Mouse (Mus musculus): ENCODE results near the gene Usp6nl. TPM values are rescaled to one million over a fixed set of nuclear protein-coding genes. Genes with fewer than 3 reads are reported as not detected.

Usp6nl gene
- total and polyA plus RNA-seq, 2 experiments from 2014 or later = 7.8 to 16.8 TPM

- ATAC-seq = peak; percentile 91
- peak; percentile 96 for TF ChIP-seq CTCF (IDR thresholded peaks at IDR 0.05; ENCODE audit: low read depth)
- Histone ChIP-seq H3K4me3 (ENCODE audit: low read length) (no peak overlapping the region), H3K9me3 (ENCODE audit: low read length) (no peaks in the 10 kb centered on the region), H3K9ac (replicated peaks; ENCODE audit: low read length) (no peak overlapping the region), H3K27me3 (ENCODE audit: insufficient read depth, low read length) (no peaks in the 10 kb centered on the region), H3K4me2 (ENCODE audit: low read depth, low read length) (no peak overlapping the region), H3K4me1 (ENCODE audit: insufficient read depth, low read length) (no peaks in the 10 kb centered on the region), H3K27ac (no peak overlapping the region), H3K36me3 (ENCODE audit: insufficient read depth, low read length) (no peaks in the 10 kb centered on the region)
- peak; percentile 90 for DNase-seq (ENCODE audit: low spot score)
- WGBS = 28% methylated on average over 10 of the region's 10 CpGs
Observed at GRCm38 (mm10) chr2:6405059-6406033, 82.9 kb downstream of the Usp6nl start.

- WGBS = 76% methylated on average over 1 of the region's 1 CpGs
- ATAC-seq (no peak), DNase-seq (ENCODE audit: low spot score) (no peak)
- no peaks in the 10 kb centered on the region for H3K27me3 ChIP-seq (ENCODE audit: insufficient read depth, low read length)
- H3K27ac ChIP-seq = no peak overlapping the region
- H3K9me3 ChIP-seq (ENCODE audit: low read length) = no peaks in the 10 kb centered on the region
- no peak overlapping the region for H3K4me3 ChIP-seq (ENCODE audit: low read length)
- no peak overlapping the region for H3K4me2 ChIP-seq (ENCODE audit: low read depth, low read length)
- TF ChIP-seq CTCF (IDR thresholded peaks at IDR 0.05; ENCODE audit: low read depth) = no peak
- H3K9ac ChIP-seq (replicated peaks; ENCODE audit: low read length) = no peak overlapping the region
- H3K4me1 ChIP-seq (ENCODE audit: insufficient read depth, low read length) = no peaks in the 10 kb centered on the region
- no peaks in the 10 kb centered on the region for H3K36me3 ChIP-seq (ENCODE audit: insufficient read depth, low read length)
Observed at GRCm38 (mm10) chr2:6407711-6408110, 85.2 kb downstream of the Usp6nl start.

- Histone ChIP-seq H3K4me2 (ENCODE audit: low read depth, low read length) (no peak overlapping the region), H3K4me1 (ENCODE audit: insufficient read depth, low read length) (no peaks in the 10 kb centered on the region), H3K4me3 (ENCODE audit: low read length) (no peak overlapping the region), H3K27ac (no peak overlapping the region), H3K27me3 (ENCODE audit: insufficient read depth, low read length) (no peaks in the 10 kb centered on the region), H3K36me3 (ENCODE audit: insufficient read depth, low read length) (peaks cover 7% of the 10 kb centered on the region; the same call in 1 of the 2 replicates), H3K9me3 (ENCODE audit: low read length) (no peaks in the 10 kb centered on the region), H3K9ac (replicated peaks; ENCODE audit: low read length) (no peak overlapping the region)
- no peak for ATAC-seq
- no peak for DNase-seq (ENCODE audit: low spot score)
- WGBS = 80% methylated on average over 1 of the region's 1 CpGs
- no peak for TF ChIP-seq CTCF (IDR thresholded peaks at IDR 0.05; ENCODE audit: low read depth)
Observed at GRCm38 (mm10) chr2:6412645-6413044, 90.2 kb downstream of the Usp6nl start.

- no peaks in the 10 kb centered on the region for H3K9me3 ChIP-seq (ENCODE audit: low read length)
- H3K9ac ChIP-seq (replicated peaks; ENCODE audit: low read length) = no peak overlapping the region
- H3K36me3 ChIP-seq (ENCODE audit: insufficient read depth, low read length) = peaks cover 7% of the 10 kb centered on the region; the same call in 1 of the 2 replicates
- H3K4me3 ChIP-seq (ENCODE audit: low read length) = no peak overlapping the region
- no peaks in the 10 kb centered on the region for H3K4me1 ChIP-seq (ENCODE audit: insufficient read depth, low read length)
- H3K27ac ChIP-seq = no peak overlapping the region
- DNase-seq (ENCODE audit: low spot score) = no peak
- no peak for TF ChIP-seq CTCF (IDR thresholded peaks at IDR 0.05; ENCODE audit: low read depth)
- WGBS = 95% methylated on average over 2 of the region's 2 CpGs
- no peak for ATAC-seq
- H3K4me2 ChIP-seq (ENCODE audit: low read depth, low read length) = no peak overlapping the region
- H3K27me3 ChIP-seq (ENCODE audit: insufficient read depth, low read length) = no peaks in the 10 kb centered on the region
Observed at GRCm38 (mm10) chr2:6413723-6414122, 91.3 kb downstream of the Usp6nl start.

- Histone ChIP-seq H3K4me1 (ENCODE audit: insufficient read depth, low read length) (no peaks in the 10 kb centered on the region), H3K27ac (no peak overlapping the region), H3K9me3 (ENCODE audit: low read length) (no peaks in the 10 kb centered on the region), H3K36me3 (ENCODE audit: insufficient read depth, low read length) (peaks cover 7% of the 10 kb centered on the region; the same call in 1 of the 2 replicates), H3K9ac (replicated peaks; ENCODE audit: low read length) (no peak overlapping the region), H3K27me3 (ENCODE audit: insufficient read depth, low read length) (no peaks in the 10 kb centered on the region), H3K4me2 (ENCODE audit: low read depth, low read length) (no peak overlapping the region), H3K4me3 (ENCODE audit: low read length) (no peak overlapping the region)
- no peak for TF ChIP-seq CTCF (IDR thresholded peaks at IDR 0.05; ENCODE audit: low read depth)
- ATAC-seq (no peak), DNase-seq (ENCODE audit: low spot score) (no peak)
- 77% methylated on average over 5 of the region's 5 CpGs for WGBS
Observed at GRCm38 (mm10) chr2:6414400-6414799, 91.9 kb downstream of the Usp6nl start.

- no peak overlapping the region for H3K4me3 ChIP-seq (ENCODE audit: low read length)
- 87% methylated on average over 11 of the region's 11 CpGs for WGBS
- TF ChIP-seq CTCF (IDR thresholded peaks at IDR 0.05; ENCODE audit: low read depth) = no peak
- ATAC-seq (no peak), DNase-seq (ENCODE audit: low spot score) (no peak)
- peaks cover 7% of the 10 kb centered on the region; the same call in 1 of the 2 replicates for H3K36me3 ChIP-seq (ENCODE audit: insufficient read depth, low read length)
- H3K9ac ChIP-seq (replicated peaks; ENCODE audit: low read length) = no peak overlapping the region
- H3K4me1 ChIP-seq (ENCODE audit: insufficient read depth, low read length) = no peaks in the 10 kb centered on the region
- H3K9me3 ChIP-seq (ENCODE audit: low read length) = no peaks in the 10 kb centered on the region
- no peak overlapping the region for H3K27ac ChIP-seq
- no peaks in the 10 kb centered on the region for H3K27me3 ChIP-seq (ENCODE audit: insufficient read depth, low read length)
- no peak overlapping the region for H3K4me2 ChIP-seq (ENCODE audit: low read depth, low read length)
Observed at GRCm38 (mm10) chr2:6417158-6417557, 94.7 kb downstream of the Usp6nl start.

All from hindbrain, postnatal 0 days (tissue).